Comparison of ENCODE assay signal across 8 mouse cellular contexts in genomic region chr4:133379046-133379347, GRCm38 (mm10). TPM values are rescaled to one million over a fixed set of nuclear protein-coding genes. Genes with fewer than 3 reads are reported as not detected.
A peak's percentile ranks its signal among the peaks of the same experiment; 100 is the strongest.
DNase-seq lines count a peak whose midpoint lies in the region; ATAC-seq and TF ChIP-seq lines count a peak whose summit lies in the region.

No protein-coding gene starts in this region.

- no peak; the same call in 1 of the 2 replicates for ATAC-seq in hindbrain, embryonic 16.5 days
- peak; percentile 12; the same call in 1 of the 2 replicates for ATAC-seq in erythroid progenitor cell, adult 5-6 weeks (replicated peaks; ENCODE audit: low FRiP score, poor library complexity, severe bottlenecking)
- no peak for ATAC-seq in liver, postnatal 0 days
- no peak for ATAC-seq in cerebellum, adult (ENCODE audit: insufficient number of reproducible peaks, low FRiP score, low TSS enrichment)

- H3K27ac ChIP-seq in hindbrain, embryonic 10.5 days, result peak overlapping the region; percentile 79
- H3K27ac ChIP-seq in hindbrain, embryonic 16.5 days (ENCODE audit: low read depth, low read length), result no peak overlapping the region
- H3K27ac ChIP-seq in liver, postnatal 0 days (ENCODE audit: low read depth), result peak overlapping the region; percentile 52; the same call in 1 of the 2 replicates

- H3K27me3 ChIP-seq in hindbrain, embryonic 10.5 days (ENCODE audit: insufficient read depth, poor library complexity, severe bottlenecking), result no peaks in the 10 kb centered on the region
- H3K27me3 ChIP-seq in hindbrain, embryonic 16.5 days (replicated peaks; ENCODE audit: control insufficient read depth, insufficient read depth, low read length), result no peaks in the 10 kb centered on the region
- no peaks in the 10 kb centered on the region for H3K27me3 ChIP-seq in liver, postnatal 0 days (ENCODE audit: insufficient read depth, low read length)

- no peak overlapping the region for H3K4me2 ChIP-seq in hindbrain, embryonic 16.5 days (ENCODE audit: low read length)
- no peak overlapping the region for H3K4me2 ChIP-seq in liver, postnatal 0 days (ENCODE audit: low read depth, low read length)

- H3K36me3 ChIP-seq in hindbrain, embryonic 10.5 days, result peaks cover 24% of the 10 kb centered on the region
- no peaks in the 10 kb centered on the region for H3K36me3 ChIP-seq in hindbrain, embryonic 16.5 days (ENCODE audit: control insufficient read depth, insufficient read depth, low read length)
- peaks cover 8% of the 10 kb centered on the region; the same call in 1 of the 2 replicates for H3K36me3 ChIP-seq in liver, postnatal 0 days (replicated peaks; ENCODE audit: insufficient read depth, low read length)

- no peak for TF ChIP-seq CTCF in liver, postnatal 0 days (IDR thresholded peaks at IDR 0.05; ENCODE audit: low read depth)

- no peak for TF ChIP-seq EP300 in liver, postnatal 0 days (IDR thresholded peaks at IDR 0.05; ENCODE audit: low read depth)

- H3K9me3 ChIP-seq in hindbrain, embryonic 10.5 days, result no peaks in the 10 kb centered on the region
- no peaks in the 10 kb centered on the region for H3K9me3 ChIP-seq in hindbrain, embryonic 16.5 days (ENCODE audit: control insufficient read depth, low read length)
- H3K9me3 ChIP-seq in liver, postnatal 0 days (ENCODE audit: low read length), result no peaks in the 10 kb centered on the region

- 38% methylated on average over 5 of the region's 5 CpGs for WGBS in hindbrain, embryonic 10.5 days
- 30% methylated on average over 5 of the region's 5 CpGs for WGBS in hindbrain, embryonic 16.5 days
- WGBS in liver, postnatal 0 days (ENCODE audit: insufficient replicate concordance), result 69% methylated on average over 5 of the region's 5 CpGs

- H3K4me1 ChIP-seq in hindbrain, embryonic 10.5 days (replicated peaks), result peaks cover 65% of the 10 kb centered on the region
- H3K4me1 ChIP-seq in hindbrain, embryonic 16.5 days (ENCODE audit: control insufficient read depth, insufficient read depth, low read depth, low read length), result peaks cover 8% of the 10 kb centered on the region
- peaks cover 43% of the 10 kb centered on the region for H3K4me1 ChIP-seq in liver, postnatal 0 days (ENCODE audit: insufficient read depth)

- no peak overlapping the region for H3K9ac ChIP-seq in hindbrain, embryonic 16.5 days (ENCODE audit: low read depth, low read length)
- no peak overlapping the region; the same call in 1 of the 2 replicates for H3K9ac ChIP-seq in liver, postnatal 0 days (replicated peaks)

- DNase-seq in hindbrain, embryonic 10.5 days (ENCODE audit: low spot score), result no peak
- peak; percentile 30 for DNase-seq in Muller cell, postnatal 12 days (ENCODE audit: inconsistent ontology term)
- DNase-seq in liver, postnatal 0 days, result no peak
- DNase-seq in thymus, postnatal 0 days (ENCODE audit: low spot score), result no peak
- DNase-seq in kidney, adult 8-10 months, result no peak

- no peak overlapping the region for H3K4me3 ChIP-seq in hindbrain, embryonic 10.5 days
- no peak overlapping the region for H3K4me3 ChIP-seq in hindbrain, embryonic 16.5 days (ENCODE audit: low read length)
- H3K4me3 ChIP-seq in liver, postnatal 0 days (ENCODE audit: low read depth, low read length), result no peak overlapping the region

RNA-seq across cellular contexts. Expression of gene Slc9a1, which starts 9.5 kb away (rescaled TPM):
- polyA plus RNA-seq in hindbrain, embryonic 10.5 days (2016; fragmentation: Nextera tagmentation; extraction: Ambion mirVana), result 8.0 and 8.6 TPM in 2 replicates
- 9.8 and 9.9 TPM in 2 replicates for polyA plus RNA-seq in hindbrain, embryonic 16.5 days (2015; fragmentation: Nextera tagmentation; extraction: Ambion mirVana)
- total RNA-seq in erythroid progenitor cell, adult 5-6 weeks (2015; ENCODE audit: low replicate concordance), result 15.9 and 18.4 TPM in 2 replicates
- 13.5 and 13.7 TPM in 2 replicates for total RNA-seq in erythroid progenitor cell, adult 5-6 weeks (2017; ENCODE audit: low replicate concordance)
- polyA plus RNA-seq in liver, postnatal 0 days (2015; fragmentation: Nextera tagmentation; extraction: Ambion mirVana), result 1.8 TPM in 2 replicates
- 5.2 and 6.2 TPM in 2 replicates for polyA plus RNA-seq in thymus, postnatal 0 days (2015; fragmentation: Nextera tagmentation; extraction: Ambion mirVana)

RNA-seq across cellular contexts. Expression of gene Wdtc1, which starts 25.7 kb away (rescaled TPM):
- 19.5 and 22.0 TPM in 2 replicates for polyA plus RNA-seq in hindbrain, embryonic 10.5 days (2016; fragmentation: Nextera tagmentation; extraction: Ambion mirVana)
- polyA plus RNA-seq in hindbrain, embryonic 16.5 days (2015; fragmentation: Nextera tagmentation; extraction: Ambion mirVana), result 18.8 and 21.3 TPM in 2 replicates
- total RNA-seq in erythroid progenitor cell, adult 5-6 weeks (2015; ENCODE audit: low replicate concordance), result 16.2 and 28.5 TPM in 2 replicates
- 9.0 and 10.1 TPM in 2 replicates for total RNA-seq in erythroid progenitor cell, adult 5-6 weeks (2017; ENCODE audit: low replicate concordance)
- polyA plus RNA-seq in liver, postnatal 0 days (2015; fragmentation: Nextera tagmentation; extraction: Ambion mirVana), result 5.3 and 5.5 TPM in 2 replicates
- 13.6 and 14.2 TPM in 2 replicates for polyA plus RNA-seq in thymus, postnatal 0 days (2015; fragmentation: Nextera tagmentation; extraction: Ambion mirVana)
